Mouse (Mus musculus): Measurements from ENCODE around the gene Tbcd. TPM values are rescaled to one million over a fixed set of nuclear protein-coding genes. Genes with fewer than 3 reads are reported as not detected.

Tbcd gene
- polyA plus RNA-seq, 2 experiments, result 38.7 to 43.4 TPM

GRCm38 (mm10) chr11:121434156-121435155 lies 17.3 kb upstream of the Tbcd start, which contains the start of gene Fn3k:
Gene Fn3k (plus strand): TSS chr11:121434913.
- ATAC-seq (ENCODE audit: low FRiP score, low read depth), result peak; percentile 87
- H3K27me3 ChIP-seq (ENCODE audit: control insufficient read depth, insufficient read depth, low read length), result no peaks in the 10 kb centered on the region
- peak; percentile 69 for DNase-seq (ENCODE audit: low spot score)
- peak within 1 kb of the TSS; percentile 80 for H3K4me2 ChIP-seq (replicated peaks; ENCODE audit: low read depth, low read length, severe bottlenecking)
- 0 out of 2 replicates have a peak, but pooled peaks cover 3% of the 10 kb centered on the region for H3K4me1 ChIP-seq (ENCODE audit: control insufficient read depth, insufficient read depth, low read length)
- peak within 1 kb of the TSS; percentile 40 for H3K9ac ChIP-seq (ENCODE audit: low read depth, low read length, severe bottlenecking)
- TF ChIP-seq POLR2A (IDR thresholded peaks at IDR 0.05; ENCODE audit: borderline replicate concordance, extremely low read depth, insufficient read depth, insufficient read length), result no peak
- WGBS, result 8% methylated on average over 30 of the region's 30 CpGs
- H3K36me3 ChIP-seq (ENCODE audit: control insufficient read depth, insufficient read depth, low read length), result peaks cover 12% of the 10 kb centered on the region
- H3K9me3 ChIP-seq (ENCODE audit: control insufficient read depth, low read length), result no peaks in the 10 kb centered on the region
- no peak within 1 kb of the TSS for H3K27ac ChIP-seq (replicated peaks; ENCODE audit: low read depth, low read length)
- H3K4me3 ChIP-seq (replicated peaks; ENCODE audit: low read length), result peak within 1 kb of the TSS; percentile 38

DNA sequence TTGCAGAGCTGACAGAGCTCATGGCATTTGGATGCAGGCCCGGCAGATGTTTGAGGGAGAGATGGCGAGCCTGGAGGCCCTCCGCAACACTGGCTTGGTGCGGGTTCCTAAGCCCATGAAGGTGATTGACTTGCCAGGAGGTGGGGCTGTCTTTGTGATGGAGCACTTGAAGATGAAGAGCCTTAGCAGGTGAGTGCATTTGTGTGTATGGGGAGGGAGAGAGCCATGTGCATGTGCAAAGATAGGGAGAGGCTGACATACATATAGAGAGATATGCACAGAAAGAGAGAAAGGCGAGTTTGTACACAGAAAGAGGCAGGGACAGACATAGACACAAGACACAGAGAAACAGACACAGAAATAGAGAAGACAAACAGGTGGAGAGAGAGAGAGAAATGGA lies 14.5 kb upstream of the Tbcd start:
- ATAC-seq (ENCODE audit: low FRiP score, low read depth), result no peak
- DNase-seq (ENCODE audit: low spot score), result no peak
- Histone ChIP-seq H3K4me1 (ENCODE audit: control insufficient read depth, insufficient read depth, low read length) (0 out of 2 replicates have a peak, but pooled peaks cover 3% of the 10 kb centered on the region), H3K36me3 (ENCODE audit: control insufficient read depth, insufficient read depth, low read length) (peaks cover 1% of the 10 kb centered on the region; the same call in 1 of the 2 replicates), H3K9me3 (ENCODE audit: control insufficient read depth, low read length) (no peaks in the 10 kb centered on the region), H3K27me3 (ENCODE audit: control insufficient read depth, insufficient read depth, low read length) (no peaks in the 10 kb centered on the region), H3K4me3 (replicated peaks; ENCODE audit: low read length) (no peak overlapping the region), H3K4me2 (replicated peaks; ENCODE audit: low read depth, low read length, severe bottlenecking) (no peak overlapping the region), H3K27ac (replicated peaks; ENCODE audit: low read depth, low read length) (no peak overlapping the region), H3K9ac (ENCODE audit: low read depth, low read length, severe bottlenecking) (no peak overlapping the region)
- TF ChIP-seq POLR2A (IDR thresholded peaks at IDR 0.05; ENCODE audit: borderline replicate concordance, extremely low read depth, insufficient read depth, insufficient read length), result no peak
- 70% methylated on average over 5 of the region's 5 CpGs for WGBS

DNA sequence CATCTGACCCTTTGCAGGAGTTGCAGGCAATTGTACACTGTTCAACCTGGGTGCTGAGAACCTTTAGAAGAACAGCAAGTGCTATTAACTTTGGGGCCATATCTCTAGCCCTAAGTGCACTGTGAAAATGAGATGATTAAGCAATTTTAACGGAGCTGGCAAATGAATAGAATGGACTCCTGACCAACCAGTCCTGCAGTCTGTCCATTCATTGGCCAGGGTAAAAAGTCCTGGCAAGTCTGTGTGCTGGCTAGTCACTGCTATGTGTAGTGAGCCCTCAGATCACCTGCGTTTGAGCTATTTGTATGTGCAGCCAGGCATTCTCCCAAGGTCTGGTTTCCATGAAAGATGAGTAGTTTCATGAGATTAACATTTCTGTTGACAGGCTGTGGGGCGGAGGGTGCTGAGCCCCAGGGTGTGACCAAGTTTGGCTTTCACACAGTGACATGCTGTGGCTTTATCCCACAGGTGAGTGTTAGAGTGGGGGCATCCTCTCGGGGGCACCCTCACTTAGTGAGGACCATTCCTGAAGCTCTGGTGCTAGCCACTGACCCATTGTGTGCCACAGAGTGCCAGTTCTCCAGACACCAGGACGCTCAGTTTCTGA lies 12.0 kb upstream of the Tbcd start:
- TF ChIP-seq POLR2A (IDR thresholded peaks at IDR 0.05; ENCODE audit: borderline replicate concordance, extremely low read depth, insufficient read depth, insufficient read length), result no peak
- no peaks in the 10 kb centered on the region for H3K36me3 ChIP-seq (ENCODE audit: control insufficient read depth, insufficient read depth, low read length)
- DNase-seq (ENCODE audit: low spot score) (no peak), ATAC-seq (ENCODE audit: low FRiP score, low read depth) (no peak)
- H3K27ac ChIP-seq (replicated peaks; ENCODE audit: low read depth, low read length), result no peak overlapping the region
- 0 out of 2 replicates have a peak, but pooled peaks cover 3% of the 10 kb centered on the region for H3K4me1 ChIP-seq (ENCODE audit: control insufficient read depth, insufficient read depth, low read length)
- H3K9me3 ChIP-seq (ENCODE audit: control insufficient read depth, low read length), result no peaks in the 10 kb centered on the region
- H3K4me3 ChIP-seq (replicated peaks; ENCODE audit: low read length), result no peak overlapping the region
- H3K9ac ChIP-seq (ENCODE audit: low read depth, low read length, severe bottlenecking), result no peak overlapping the region
- no peak overlapping the region for H3K4me2 ChIP-seq (replicated peaks; ENCODE audit: low read depth, low read length, severe bottlenecking)
- no peaks in the 10 kb centered on the region for H3K27me3 ChIP-seq (ENCODE audit: control insufficient read depth, insufficient read depth, low read length)
- WGBS, result 65% methylated on average over 5 of the region's 5 CpGs

DNA sequence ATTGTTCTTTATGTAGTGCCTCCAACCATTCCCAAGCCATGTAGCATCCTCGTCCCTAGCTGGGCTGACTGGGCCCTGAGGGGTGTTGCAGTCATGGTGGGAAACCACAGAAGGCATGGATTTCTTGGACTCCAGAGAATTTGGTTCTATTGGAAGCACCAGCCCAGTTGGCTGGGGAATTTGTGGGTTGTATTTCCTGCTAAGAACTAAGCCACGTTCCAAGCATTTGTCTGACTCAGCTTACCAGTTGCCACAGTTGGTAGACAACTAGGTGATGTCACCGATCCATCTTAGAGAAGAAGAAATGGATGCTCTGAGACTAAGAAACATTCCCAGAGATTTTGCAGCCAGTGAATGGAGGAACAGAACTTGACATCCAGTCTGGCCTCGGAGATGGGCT lies 10.1 kb upstream of the Tbcd start:
- TF ChIP-seq POLR2A (IDR thresholded peaks at IDR 0.05; ENCODE audit: borderline replicate concordance, extremely low read depth, insufficient read depth, insufficient read length), result no peak
- H3K4me2 ChIP-seq (replicated peaks; ENCODE audit: low read depth, low read length, severe bottlenecking), result no peak overlapping the region
- H3K27me3 ChIP-seq (ENCODE audit: control insufficient read depth, insufficient read depth, low read length), result no peaks in the 10 kb centered on the region
- DNase-seq (ENCODE audit: low spot score), result no peak
- H3K4me3 ChIP-seq (replicated peaks; ENCODE audit: low read length), result no peak overlapping the region
- no peak overlapping the region for H3K9ac ChIP-seq (ENCODE audit: low read depth, low read length, severe bottlenecking)
- H3K27ac ChIP-seq (replicated peaks; ENCODE audit: low read depth, low read length), result no peak overlapping the region
- H3K9me3 ChIP-seq (ENCODE audit: control insufficient read depth, low read length), result no peaks in the 10 kb centered on the region
- WGBS, result 87% methylated on average over 4 of the region's 4 CpGs
- ATAC-seq (ENCODE audit: low FRiP score, low read depth), result no peak
- no peaks in the 10 kb centered on the region for H3K36me3 ChIP-seq (ENCODE audit: control insufficient read depth, insufficient read depth, low read length)
- no peaks in the 10 kb centered on the region for H3K4me1 ChIP-seq (ENCODE audit: control insufficient read depth, insufficient read depth, low read length)

DNA sequence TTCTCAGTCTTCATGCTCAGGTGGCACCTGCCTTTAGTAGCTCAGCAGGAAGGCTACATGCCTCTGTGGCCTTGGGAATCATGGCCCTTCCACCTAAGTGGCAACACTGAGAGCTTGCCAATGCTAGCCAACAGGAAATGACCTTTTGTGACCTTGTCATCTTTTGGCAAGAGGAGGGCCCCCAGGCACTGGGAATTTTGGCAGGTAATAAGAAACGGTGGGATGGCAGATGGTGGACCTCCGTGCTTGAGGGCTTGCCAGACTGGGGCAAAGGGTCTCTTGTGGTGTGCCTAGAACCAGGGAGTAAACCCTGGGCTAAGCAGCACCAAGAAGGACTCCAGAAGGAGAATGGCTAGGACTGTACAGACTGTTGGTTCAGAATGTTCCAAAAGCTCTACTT lies 9.7 kb upstream of the Tbcd start:
- Histone ChIP-seq H3K9me3 (ENCODE audit: control insufficient read depth, low read length) (no peaks in the 10 kb centered on the region), H3K4me2 (replicated peaks; ENCODE audit: low read depth, low read length, severe bottlenecking) (no peak overlapping the region), H3K9ac (ENCODE audit: low read depth, low read length, severe bottlenecking) (no peak overlapping the region), H3K4me3 (replicated peaks; ENCODE audit: low read length) (no peak overlapping the region), H3K4me1 (ENCODE audit: control insufficient read depth, insufficient read depth, low read length) (no peaks in the 10 kb centered on the region), H3K36me3 (ENCODE audit: control insufficient read depth, insufficient read depth, low read length) (no peaks in the 10 kb centered on the region), H3K27ac (replicated peaks; ENCODE audit: low read depth, low read length) (no peak overlapping the region), H3K27me3 (ENCODE audit: control insufficient read depth, insufficient read depth, low read length) (no peaks in the 10 kb centered on the region)
- no peak for TF ChIP-seq POLR2A (IDR thresholded peaks at IDR 0.05; ENCODE audit: borderline replicate concordance, extremely low read depth, insufficient read depth, insufficient read length)
- 36% methylated on average over 2 of the region's 2 CpGs for WGBS
- no peak for ATAC-seq (ENCODE audit: low FRiP score, low read depth)
- no peak for DNase-seq (ENCODE audit: low spot score)
